Mouse (Mus musculus): ENCODE results near the gene Mblac2. TPM values are rescaled to one million over a fixed set of nuclear protein-coding genes. Genes with fewer than 3 reads are reported as not detected.

The Mblac2 gene
- 35.9 and 37.8 TPM in 2 replicates for polyA plus RNA-seq (2021; fragmentation: Nextera tagmentation)
- long read RNA-seq, experiment 1, transcript Mblac2-201 (2 exons, 3,957 nt) = major isoform, 79 of 85 reads
- long read RNA-seq, experiment 1, partial matches to known transcripts = 0 of 85 reads
- long read RNA-seq, experiment 1, other reads (novel, unspliced or antisense) = 6 of 85 reads
- long read RNA-seq, experiment 2, transcript Mblac2-201 (2 exons, 3,957 nt) = major isoform, 90 of 96 reads
- long read RNA-seq, experiment 2, partial matches to known transcripts = 0 of 96 reads
- long read RNA-seq, experiment 2, other reads (novel, unspliced or antisense) = 5 of 96 reads

DNA sequence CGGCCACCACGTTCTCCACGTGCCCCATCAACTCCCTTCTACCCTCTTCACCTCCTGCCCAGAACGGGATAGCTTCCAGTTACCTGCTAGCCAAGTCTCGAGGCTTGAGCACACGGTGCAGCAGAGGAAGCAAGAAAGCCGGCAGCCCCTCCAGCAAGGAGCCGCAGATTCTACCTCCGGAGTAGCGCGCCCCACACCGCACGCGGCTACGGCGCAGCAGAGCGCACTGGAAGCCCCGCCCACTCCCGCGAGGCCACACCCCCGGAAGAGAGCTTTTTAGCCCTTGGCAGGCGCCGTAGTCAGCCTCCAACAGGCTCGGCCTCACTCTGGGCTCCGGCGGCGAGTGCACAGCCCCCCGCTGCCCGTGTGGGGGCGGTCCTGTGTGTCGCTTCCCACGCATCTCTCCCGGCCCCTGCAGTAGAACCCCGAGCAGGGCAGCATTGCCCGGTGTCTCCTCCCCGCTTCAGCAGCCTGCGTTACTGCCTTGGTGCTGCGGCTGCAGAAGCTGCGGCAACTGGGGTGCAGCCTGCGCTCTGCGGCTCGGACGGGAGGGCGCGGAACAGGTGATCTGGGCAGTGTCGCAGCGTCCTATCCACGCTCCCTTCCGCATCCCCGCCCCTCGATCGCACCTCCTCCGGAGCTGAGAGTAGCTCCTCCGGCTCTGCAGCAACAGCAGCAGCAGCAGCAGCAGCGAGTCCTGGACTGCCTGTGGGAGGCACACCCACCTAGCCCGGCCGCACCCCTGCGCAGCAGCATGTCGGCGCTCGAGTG is at the start of gene Mblac2, which contains the start of gene Polr3g:
Gene Mblac2 (plus strand): TSS at position 567 of the 771 bp plus-strand sequence.
Gene Polr3g (minus strand): TSS at position 239 of the 771 bp plus-strand sequence.

GRCm38 (mm10) chr13:81782971-81783404 is 71.8 kb downstream of the Mblac2 start, which contains the start of gene Cetn3:
Cetn3 (plus strand) TSS chr13:81783077.

Other genes starting within 250 kb of the Mblac2 start
- 1.8 and 2.0 TPM in 2 replicates for gene Adgrv1, start 78.2 kb upstream of the Mblac2 start, polyA plus RNA-seq (2021; fragmentation: Nextera tagmentation)
- 7.6 and 9.0 TPM in 2 replicates for gene Lysmd3, start 53.7 kb upstream of the Mblac2 start, polyA plus RNA-seq (2021; fragmentation: Nextera tagmentation)
- 4.8 and 5.9 TPM in 2 replicates for gene Polr3g, start 328 bp upstream of the Mblac2 start, polyA plus RNA-seq (2021; fragmentation: Nextera tagmentation)
- 129 and 131 TPM in 2 replicates for gene Cetn3, start 71.7 kb downstream of the Mblac2 start, polyA plus RNA-seq (2021; fragmentation: Nextera tagmentation)

All from layer of hippocampus, adult 6 months (tissue).